ENCODE assay signal across 21 mouse cellular contexts in the genomic region with DNA sequence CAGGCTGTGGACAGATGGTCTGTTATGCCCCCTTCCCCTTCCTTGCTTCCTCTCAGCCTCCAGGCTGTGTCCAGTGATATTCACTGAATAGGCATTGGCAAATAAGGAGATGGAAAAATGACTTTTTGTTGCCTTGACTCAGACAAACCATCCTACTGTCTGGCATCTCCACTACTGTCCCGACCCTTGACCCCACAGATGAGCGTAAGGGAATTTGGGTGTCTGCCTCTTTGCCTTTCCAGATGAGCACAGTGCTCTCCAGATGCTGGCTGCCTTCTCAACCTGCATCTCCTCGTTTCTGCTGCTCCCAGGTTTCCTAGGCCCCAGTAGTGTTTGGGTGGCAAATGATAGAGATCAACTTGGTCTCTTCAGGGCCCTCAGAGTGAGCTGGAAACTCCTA. TPM values are rescaled to one million over a fixed set of nuclear protein-coding genes. Genes with fewer than 3 reads are reported as not detected.
DNase-seq lines count a peak whose midpoint lies in the region; ATAC-seq and TF ChIP-seq lines count a peak whose summit lies in the region.
"Had no signal": no experiment of that assay in that cellular context is flagged by ENCODE, and none has a peak within 500 bp of the region (broad histone marks: within the 10 kb centered on the region; RNA-seq: fewer than 3 reads in every experiment).

No protein-coding gene starts in this region.

- no peak overlapping the region for H3K4me2 ChIP-seq in heart, embryonic 12.5 days
- no peak overlapping the region for H3K4me2 ChIP-seq in hindbrain, postnatal 0 days (ENCODE audit: low read depth, low read length)
- H3K4me2 ChIP-seq in hindbrain, embryonic 13.5 days: no peak overlapping the region
- H3K4me2 ChIP-seq in neural tube, embryonic 13.5 days: no peak overlapping the region
- H3K4me2 ChIP-seq in neural tube, embryonic 15.5 days: no peak overlapping the region
- H3K4me2 ChIP-seq: intestine, embryonic 15.5 days; midbrain, embryonic 12.5 days had no signal

- no peak for DNase-seq in heart, adult 18-20 months
- DNase-seq in hindbrain, postnatal 0 days (ENCODE audit: low spot score): no peak
- no peak for DNase-seq in neural tube, embryonic 10.5 days (ENCODE audit: extremely low spot score, low spot score)
- DNase-seq in adipocyte (ENCODE audit: low spot score): no peak
- DNase-seq: adrenal gland, postnatal 36 days; B cell, adult 2 months; cerebellum, adult 11-12 months; cerebellum, postnatal 36 days; gastrocnemius, postnatal 10 days; right cerebral cortex, postnatal 14 days; spleen, adult 18-20 months; thymus, postnatal 36 days had no signal

- no peaks in the 10 kb centered on the region for H3K27me3 ChIP-seq in heart, embryonic 12.5 days (replicated peaks)
- no peaks in the 10 kb centered on the region for H3K27me3 ChIP-seq in hindbrain, postnatal 0 days (ENCODE audit: insufficient read depth, low read length)
- H3K27me3 ChIP-seq in hindbrain, embryonic 13.5 days: no peaks in the 10 kb centered on the region
- H3K27me3 ChIP-seq in neural tube, embryonic 13.5 days: no peaks in the 10 kb centered on the region
- no peaks in the 10 kb centered on the region for H3K27me3 ChIP-seq in neural tube, embryonic 15.5 days (replicated peaks)
- H3K27me3 ChIP-seq: intestine, embryonic 15.5 days; midbrain, embryonic 12.5 days had no signal

- no peaks in the 10 kb centered on the region for H3K36me3 ChIP-seq in heart, embryonic 12.5 days
- no peaks in the 10 kb centered on the region for H3K36me3 ChIP-seq in hindbrain, postnatal 0 days (ENCODE audit: insufficient read depth, low read length)
- H3K36me3 ChIP-seq in hindbrain, embryonic 13.5 days: no peaks in the 10 kb centered on the region
- no peaks in the 10 kb centered on the region for H3K36me3 ChIP-seq in neural tube, embryonic 13.5 days
- H3K36me3 ChIP-seq in neural tube, embryonic 15.5 days: no peaks in the 10 kb centered on the region
- H3K36me3 ChIP-seq: intestine, embryonic 15.5 days; midbrain, embryonic 12.5 days had no signal

- peaks cover 42% of the 10 kb centered on the region for H3K4me1 ChIP-seq in heart, embryonic 12.5 days (replicated peaks)
- H3K4me1 ChIP-seq in hindbrain, postnatal 0 days (ENCODE audit: insufficient read depth, low read length): peaks cover 19% of the 10 kb centered on the region
- peaks cover 33% of the 10 kb centered on the region for H3K4me1 ChIP-seq in hindbrain, embryonic 13.5 days (replicated peaks)
- H3K4me1 ChIP-seq in neural tube, embryonic 13.5 days (replicated peaks): peaks cover 20% of the 10 kb centered on the region; the same call in 1 of the 2 replicates
- H3K4me1 ChIP-seq in neural tube, embryonic 15.5 days: peaks cover 30% of the 10 kb centered on the region
- H3K4me1 ChIP-seq: intestine, embryonic 15.5 days had no signal

- no peak for ATAC-seq in heart, embryonic 12.5 days (ENCODE audit: insufficient number of reproducible peaks, low FRiP score)
- no peak for ATAC-seq in hindbrain, postnatal 0 days
- no peak for ATAC-seq in hindbrain, embryonic 13.5 days (ENCODE audit: low FRiP score)
- ATAC-seq in neural tube, embryonic 13.5 days (ENCODE audit: low read depth): no peak
- ATAC-seq in neural tube, embryonic 15.5 days (ENCODE audit: low FRiP score): no peak
- ATAC-seq: intestine, embryonic 15.5 days had no signal

- H3K9ac ChIP-seq in heart, embryonic 12.5 days: no peak overlapping the region
- H3K9ac ChIP-seq in hindbrain, postnatal 0 days (replicated peaks; ENCODE audit: low read length): no peak overlapping the region
- H3K9ac ChIP-seq in hindbrain, embryonic 13.5 days: no peak overlapping the region
- H3K9ac ChIP-seq in neural tube, embryonic 13.5 days: no peak overlapping the region
- no peak overlapping the region for H3K9ac ChIP-seq in neural tube, embryonic 15.5 days (replicated peaks)
- H3K9ac ChIP-seq: intestine, embryonic 15.5 days; liver, embryonic 14.5 days; midbrain, embryonic 12.5 days had no signal

- WGBS in heart, embryonic 12.5 days: 92% methylated on average over 3 of the region's 3 CpGs
- WGBS in hindbrain, postnatal 0 days: 83% methylated on average over 3 of the region's 3 CpGs
- WGBS in hindbrain, embryonic 13.5 days: 82% methylated on average over 3 of the region's 3 CpGs
- 82% methylated on average over 3 of the region's 3 CpGs for WGBS in neural tube, embryonic 13.5 days
- 87% methylated on average over 3 of the region's 3 CpGs for WGBS in neural tube, embryonic 15.5 days

- no peak overlapping the region for H3K4me3 ChIP-seq in heart, embryonic 12.5 days
- no peak overlapping the region for H3K4me3 ChIP-seq in hindbrain, postnatal 0 days (ENCODE audit: low read length)
- H3K4me3 ChIP-seq in hindbrain, embryonic 13.5 days: no peak overlapping the region
- H3K4me3 ChIP-seq in neural tube, embryonic 13.5 days: no peak overlapping the region
- H3K4me3 ChIP-seq in neural tube, embryonic 15.5 days (replicated peaks): no peak overlapping the region
- H3K4me3 ChIP-seq: heart, adult 2 months; intestine, embryonic 15.5 days; midbrain, embryonic 12.5 days had no signal

- H3K9me3 ChIP-seq in heart, embryonic 12.5 days (replicated peaks): no peaks in the 10 kb centered on the region
- H3K9me3 ChIP-seq in hindbrain, postnatal 0 days (ENCODE audit: low read length): no peaks in the 10 kb centered on the region
- H3K9me3 ChIP-seq in hindbrain, embryonic 13.5 days: no peaks in the 10 kb centered on the region
- no peaks in the 10 kb centered on the region for H3K9me3 ChIP-seq in neural tube, embryonic 13.5 days
- no peaks in the 10 kb centered on the region for H3K9me3 ChIP-seq in neural tube, embryonic 15.5 days (replicated peaks)
- H3K9me3 ChIP-seq: intestine, embryonic 15.5 days; midbrain, embryonic 12.5 days had no signal

- TF ChIP-seq CTCF in hindbrain, postnatal 0 days (IDR thresholded peaks at IDR 0.05; ENCODE audit: low read depth): no peak

- peak overlapping the region; percentile 28; the same call in 1 of the 2 replicates for H3K27ac ChIP-seq in heart, embryonic 12.5 days (ENCODE audit: poor library complexity, severe bottlenecking)
- peak overlapping the region; percentile 69 for H3K27ac ChIP-seq in hindbrain, postnatal 0 days
- no peak overlapping the region for H3K27ac ChIP-seq in hindbrain, embryonic 13.5 days
- peak overlapping the region; percentile 9; the same call in 1 of the 2 replicates for H3K27ac ChIP-seq in neural tube, embryonic 13.5 days (replicated peaks)
- H3K27ac ChIP-seq in neural tube, embryonic 15.5 days (replicated peaks): 0 out of 2 replicates have a peak overlapping the region, but pooled peaks have one; percentile 56
- H3K27ac ChIP-seq: heart, adult 2 months; intestine, embryonic 15.5 days; kidney, postnatal 0 days; liver, embryonic 14.5 days; midbrain, embryonic 12.5 days had no signal

RNA-seq across cellular contexts. Expression of gene Xylt1, which starts 54.3 kb away (rescaled TPM):
- polyA plus RNA-seq in heart, embryonic 12.5 days (2016; fragmentation: Nextera tagmentation; extraction: Ambion mirVana): 1.4 and 1.5 TPM in 2 replicates
- 1 to 10 TPM; 1.8 to 2.4 TPM for total RNA-seq in heart, adult 18-20 months (2021)
- total RNA-seq in hindbrain, postnatal 0 days (2014; rRNA removed): 16.6 and 26.1 TPM in 2 replicates
- polyA plus RNA-seq in hindbrain, postnatal 0 days (2015; fragmentation: Nextera tagmentation; extraction: Ambion mirVana): 2.9 and 3.0 TPM in 2 replicates
- polyA plus RNA-seq in hindbrain, embryonic 13.5 days (2015; fragmentation: Nextera tagmentation; extraction: Ambion mirVana): 2.3 and 2.5 TPM in 2 replicates
- polyA plus RNA-seq in neural tube, embryonic 13.5 days (2015; fragmentation: Nextera tagmentation; extraction: Ambion mirVana): 1.8 and 1.9 TPM in 2 replicates
- 2.1 and 2.3 TPM in 2 replicates for polyA plus RNA-seq in neural tube, embryonic 15.5 days (2015; fragmentation: Nextera tagmentation; extraction: Ambion mirVana)
